Mouse (Mus musculus) lung, embryonic 16.5 days (tissue): ENCODE data around the gene Heatr1. TPM values are rescaled to one million over a fixed set of nuclear protein-coding genes. Genes with fewer than 3 reads are reported as not detected.

Experiments
- ATAC-seq: fragments of 200-750 bp; cut with Nextera tagmentation; 2 replicates; pipeline ENCODE4 v1.8.0; 2017; ENCODE audit warnings: low read depth, mild to moderate bottlenecking, moderate library complexity
- H3K27ac ChIP-seq: fragments of 300-500 bp; sonication (generic); 2 replicates; pipeline ENCODE4 v1.5.1; 2014; ENCODE audit warnings: mild to moderate bottlenecking, control low read depth, low read length
- H3K27me3 ChIP-seq: fragments of 300-500 bp; sonication (generic); 2 replicates; pipeline ENCODE4 v1.6.1; 2014; ENCODE audit warnings: low read depth, low read length, mixed read lengths; ENCODE audit not compliant: control insufficient read depth, insufficient read depth
- H3K36me3 ChIP-seq: fragments of 300-500 bp; sonication (generic); 2 replicates; pipeline ENCODE4 v1.6.1; 2014; ENCODE audit warnings: low read length; ENCODE audit not compliant: control insufficient read depth, insufficient read depth
- H3K4me1 ChIP-seq: fragments of 300-500 bp; sonication (generic); replicated peaks from 2 replicates; pipeline ENCODE4 v1.6.1; 2014; ENCODE audit warnings: low read length, mixed read lengths; ENCODE audit not compliant: control insufficient read depth, insufficient read depth
- H3K4me2 ChIP-seq: fragments of 300-500 bp; sonication (generic); 2 replicates; pipeline ENCODE4 v1.6.1; 2014; ENCODE audit warnings: low read depth, low read length, control low read depth
- H3K4me3 ChIP-seq: fragments of 300-500 bp; sonication (generic); 2 replicates; pipeline ENCODE4 v1.5.1; 2014; ENCODE audit warnings: mild to moderate bottlenecking, low read length, control low read depth
- H3K9ac ChIP-seq: fragments of 300-500 bp; sonication (generic); 2 replicates; pipeline ENCODE4 v1.6.1; 2014; ENCODE audit warnings: low read length, control low read depth
- H3K9me3 ChIP-seq: fragments of 300-500 bp; sonication (generic); 2 replicates; pipeline ENCODE4 v1.6.1; 2016; ENCODE audit warnings: low read length; ENCODE audit not compliant: control insufficient read depth
- WGBS: fragments of 180-500 bp; shearing (Covaris S2); extraction: QIAGEN DNeasy Blood & Tissue Kit; methylation state at CpG from one replicate; pipeline ENCODE4 v1.1.7; 2014; 5-methylcytosine and 5-hydroxymethylcytosine counted together
- polyA plus RNA-seq: library from polyadenylated mRNA; unstranded; fragments of >200 nt; fragmentation: Nextera tagmentation; extraction: Ambion mirVana; gene quantifications from 2 replicates; pipeline ENCODE4 v1.2.1, GENCODE M21; 2015

Heatr1 gene
- polyA plus RNA-seq, 1 experiment from 2014 or later = 14.6 TPM

DNA sequence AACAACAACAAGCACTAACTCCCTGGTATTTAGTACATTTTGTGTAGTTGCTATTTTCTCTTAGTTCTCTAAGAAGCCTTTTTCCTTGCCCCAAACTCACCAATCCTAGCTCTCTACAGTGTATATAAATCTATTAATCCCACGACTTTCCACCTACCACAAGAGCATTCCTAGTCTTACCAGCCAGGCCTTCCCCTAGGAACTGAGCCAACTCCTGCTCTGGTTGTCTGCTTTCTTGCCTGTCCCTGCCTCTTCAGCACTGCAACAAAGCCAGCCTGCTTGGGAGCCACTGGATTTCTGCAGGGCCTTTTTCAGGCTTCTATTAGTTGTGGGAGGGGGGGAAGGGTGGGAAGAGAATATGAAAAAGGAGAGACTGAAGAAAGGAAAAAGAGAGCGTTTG is 90.4 kb downstream of the Heatr1 start:
- no peaks in the 10 kb centered on the region for H3K9me3 ChIP-seq
- no peak overlapping the region for H3K4me3 ChIP-seq
- no peak for ATAC-seq
- no peak overlapping the region for H3K4me2 ChIP-seq
- no peaks in the 10 kb centered on the region for H3K4me1 ChIP-seq
- no peaks in the 10 kb centered on the region for H3K36me3 ChIP-seq
- H3K9ac ChIP-seq = no peak overlapping the region
- WGBS = 52% methylated on average over 2 of the region's 2 CpGs
- H3K27me3 ChIP-seq = no peaks in the 10 kb centered on the region
- no peak overlapping the region for H3K27ac ChIP-seq

DNA sequence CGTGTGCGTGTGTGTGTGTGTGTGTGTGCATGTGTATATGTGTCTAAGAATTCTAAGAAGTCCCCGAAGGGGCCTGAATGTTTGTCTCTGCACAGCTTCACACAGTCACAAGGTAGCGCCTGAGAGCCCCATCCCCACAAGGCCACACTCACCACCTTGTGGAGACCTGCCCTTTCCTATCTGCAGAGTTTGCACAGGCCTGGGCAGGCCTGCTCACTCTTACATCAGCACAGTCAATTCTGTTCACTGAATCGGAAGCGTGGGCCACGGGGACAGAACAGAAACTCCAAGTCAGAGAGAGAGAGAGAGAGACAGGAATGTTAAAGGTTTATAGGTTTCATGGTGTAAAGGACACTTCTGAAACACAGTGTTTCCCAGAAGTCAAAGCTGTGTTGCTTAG is 90.8 kb downstream of the Heatr1 start:
- no peak for ATAC-seq

More for the DNA sequence above, 90.8 kb downstream of the Heatr1 start:
- H3K9ac ChIP-seq = no peak overlapping the region
- H3K27ac ChIP-seq = no peak overlapping the region
- no peaks in the 10 kb centered on the region for H3K36me3 ChIP-seq
- WGBS = 82% methylated on average over 7 of the region's 7 CpGs
- H3K27me3 ChIP-seq = no peaks in the 10 kb centered on the region
- no peaks in the 10 kb centered on the region for H3K4me1 ChIP-seq
- no peaks in the 10 kb centered on the region for H3K9me3 ChIP-seq
- no peak overlapping the region for H3K4me2 ChIP-seq
- no peak overlapping the region for H3K4me3 ChIP-seq

Other genes with a start within 250 kb of the Heatr1 start
- 15.3 and 15.6 TPM in 2 replicates for gene Mtr, start 136.9 kb upstream of the Heatr1 start, polyA plus RNA-seq
- gene Actn2, start 54.3 kb upstream of the Heatr1 start, polyA plus RNA-seq = 42.4 and 53.1 TPM in 2 replicates
- 31.5 and 34.5 TPM in 2 replicates for gene Lgals8, start 69.9 kb downstream of the Heatr1 start, polyA plus RNA-seq
- gene Edaradd, start 125.4 kb downstream of the Heatr1 start, polyA plus RNA-seq = 1.0 and 1.1 TPM in 2 replicates
- gene Ero1lb, start 170.8 kb downstream of the Heatr1 start, polyA plus RNA-seq = 8.4 and 8.5 TPM in 2 replicates